Mouse (Mus musculus) liver (tissue): ENCODE measurements around the gene Dip2c.

Experiments
- DNase-seq: peaks from one replicate; pipeline ENCODE4 v3.0.0-alpha.2; 2020; ENCODE audit warnings: mixed read lengths

The Dip2c gene

GRCm38 (mm10) chr13:9426779-9427178 is 150.5 kb downstream of the Dip2c start:
- DNase-seq: no peak

DNA sequence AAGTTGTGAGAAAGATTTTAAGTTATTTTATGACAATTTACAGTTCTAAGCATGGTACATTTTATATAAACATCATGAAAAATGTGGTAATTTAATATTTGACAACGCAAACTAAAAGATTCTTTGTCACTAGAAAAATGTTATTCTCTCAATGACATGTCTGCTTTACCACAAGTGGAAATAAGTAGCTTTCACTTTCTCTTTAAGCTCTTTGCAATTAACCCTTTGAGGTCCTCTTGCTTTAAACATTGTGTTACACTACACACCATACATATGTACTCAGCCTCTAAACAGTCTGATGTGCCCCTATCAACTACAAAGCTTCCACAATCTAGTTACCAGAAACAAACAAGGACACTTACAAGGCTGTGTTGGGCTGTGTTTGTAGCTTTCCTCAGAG is 153.6 kb downstream of the Dip2c start:
- DNase-seq: no peak

DNA sequence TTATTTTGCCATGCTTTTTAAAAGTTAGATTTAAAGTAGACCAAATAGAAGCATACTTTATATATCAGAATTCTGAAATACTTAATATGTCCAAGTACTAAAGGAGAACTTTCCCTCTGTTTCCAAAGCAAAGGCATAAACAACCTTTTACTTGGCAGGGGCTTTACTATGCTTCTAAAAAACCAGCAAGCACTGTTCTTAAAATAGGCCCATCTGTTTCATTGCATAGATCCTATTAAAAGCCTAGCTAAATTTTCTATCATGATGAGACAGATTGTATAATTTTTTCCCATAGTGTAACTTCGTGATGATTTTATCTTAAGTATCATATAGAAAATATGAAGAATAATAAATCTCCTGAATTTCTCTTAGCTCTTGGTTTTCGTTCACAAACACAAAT is 154.4 kb downstream of the Dip2c start:
- no peak for DNase-seq

DNA sequence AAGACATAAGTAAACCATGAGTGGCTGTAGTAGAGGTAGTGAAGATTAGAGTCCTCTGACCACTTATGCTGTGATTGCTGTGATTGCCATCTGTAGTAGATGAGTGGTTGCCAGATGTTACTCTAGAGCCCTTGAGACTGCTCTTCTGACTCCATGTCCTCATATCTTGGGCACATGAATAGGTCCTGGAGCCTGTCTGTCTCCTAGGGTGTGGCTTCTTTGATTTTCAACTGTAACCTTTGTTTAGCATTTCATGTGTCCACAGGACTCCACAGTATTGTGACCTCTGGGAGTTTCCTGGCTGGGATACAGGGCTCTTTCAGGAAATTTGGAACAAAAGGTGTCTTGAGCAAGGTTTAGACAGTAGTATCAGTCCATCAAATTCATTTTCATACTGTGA is 155.1 kb downstream of the Dip2c start:
- no peak for DNase-seq

DNA sequence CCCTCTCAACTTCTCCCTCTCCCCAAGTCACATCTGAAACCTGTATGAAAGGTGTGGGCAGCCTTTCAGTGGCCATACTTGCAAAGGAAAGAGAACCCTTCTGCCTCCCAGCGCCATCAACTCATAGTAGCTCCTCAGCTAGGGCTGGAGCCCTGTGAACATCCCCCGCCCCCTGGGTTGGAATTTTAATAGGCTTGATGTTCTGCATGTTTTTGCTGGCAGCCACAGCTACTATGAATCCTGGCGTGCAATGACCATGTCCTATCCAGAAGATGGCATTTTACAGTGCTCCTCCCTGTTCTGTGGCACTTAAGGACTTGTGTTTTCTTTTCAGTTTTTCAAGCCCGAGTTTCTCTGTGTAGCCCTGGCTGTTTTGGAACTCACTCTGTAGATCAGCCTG is 166.7 kb downstream of the Dip2c start:
- no peak for DNase-seq

GRCm38 (mm10) chr13:9445533-9446294 is 169.4 kb downstream of the Dip2c start:
- no peak for DNase-seq

GRCm38 (mm10) chr13:9446448-9447115 is 170.3 kb downstream of the Dip2c start:
- DNase-seq: no peak

- DNase-seq: no peak
Measured at GRCm38 (mm10) chr13:9450276-9450675, 173.9 kb downstream of the Dip2c start.

DNA sequence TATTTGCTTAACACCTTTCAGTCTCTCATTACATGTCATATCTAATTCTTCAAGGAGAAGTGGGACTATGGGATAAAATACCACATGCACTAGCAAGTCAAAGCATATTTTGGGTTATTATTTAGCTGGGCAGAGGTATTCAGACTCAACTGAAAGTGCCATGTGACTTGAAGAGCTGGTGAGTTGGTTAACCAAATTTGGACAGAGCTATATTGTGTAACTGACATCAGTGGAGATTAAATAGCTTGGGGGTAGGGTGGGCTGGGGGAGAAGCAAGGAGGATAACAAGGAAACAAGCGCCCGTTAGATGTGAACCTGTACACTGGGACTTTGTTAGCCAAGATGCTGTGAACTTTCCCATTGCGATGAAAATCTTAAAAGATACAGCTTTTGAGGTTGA is 175.6 kb downstream of the Dip2c start:
- no peak for DNase-seq

DNA sequence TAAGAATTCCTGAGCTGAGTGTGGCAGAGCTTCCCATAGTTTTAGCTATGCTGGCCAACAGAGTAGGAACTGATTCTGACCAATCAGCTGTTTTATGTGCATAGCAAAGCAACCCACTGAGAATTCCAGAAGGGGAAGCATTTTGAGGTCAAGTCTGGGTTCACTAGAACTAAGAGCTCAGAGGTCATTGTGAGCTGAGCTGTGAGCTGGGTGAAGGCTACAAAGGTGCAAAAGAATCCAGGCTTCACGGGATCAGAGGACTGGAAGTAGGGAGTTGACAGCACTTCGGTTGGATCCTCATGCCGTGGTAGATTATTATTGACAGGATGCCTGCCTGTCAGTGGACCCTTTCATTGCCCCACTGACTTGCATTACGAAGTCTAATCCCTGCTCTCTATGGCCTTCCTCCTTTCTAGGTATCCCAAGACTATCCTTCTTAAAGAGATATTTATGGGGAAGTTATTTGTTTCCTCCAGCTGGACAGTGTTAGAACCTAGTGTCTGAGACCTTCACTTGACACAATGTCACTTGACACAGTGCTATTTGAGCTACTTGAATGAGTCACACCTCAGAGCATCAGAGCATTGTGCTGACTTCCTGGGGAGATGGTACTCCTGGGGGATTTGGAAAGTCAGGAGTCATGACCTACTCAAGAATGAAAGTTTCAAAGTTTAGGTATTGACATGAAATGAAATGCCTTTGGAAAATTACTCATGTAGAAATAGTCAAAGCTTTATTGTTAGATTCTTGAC is 178.3 kb downstream of the Dip2c start:
- DNase-seq: no peak

DNA sequence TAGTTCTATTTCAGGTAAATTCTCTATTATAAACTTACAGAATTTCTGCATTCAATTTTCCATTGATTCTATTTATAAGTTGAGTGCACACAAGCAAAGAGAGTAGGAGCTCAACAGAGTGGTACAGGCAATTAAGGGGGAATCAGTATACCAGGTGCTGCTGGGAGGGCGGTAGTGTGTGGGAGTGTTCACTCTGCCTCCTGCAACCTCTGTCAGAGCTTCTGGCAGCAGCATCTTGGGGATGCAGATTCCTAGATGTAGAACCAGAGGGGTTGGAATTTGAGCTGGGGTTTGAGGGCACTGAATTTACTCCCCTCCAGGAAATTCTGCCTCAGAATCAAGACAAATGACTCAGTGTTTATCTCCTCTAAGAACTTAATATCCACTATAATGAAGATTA is 179.7 kb downstream of the Dip2c start:
- DNase-seq: no peak

GRCm38 (mm10) chr13:9457420-9458308 is 181.3 kb downstream of the Dip2c start:
- no peak for DNase-seq

DNA sequence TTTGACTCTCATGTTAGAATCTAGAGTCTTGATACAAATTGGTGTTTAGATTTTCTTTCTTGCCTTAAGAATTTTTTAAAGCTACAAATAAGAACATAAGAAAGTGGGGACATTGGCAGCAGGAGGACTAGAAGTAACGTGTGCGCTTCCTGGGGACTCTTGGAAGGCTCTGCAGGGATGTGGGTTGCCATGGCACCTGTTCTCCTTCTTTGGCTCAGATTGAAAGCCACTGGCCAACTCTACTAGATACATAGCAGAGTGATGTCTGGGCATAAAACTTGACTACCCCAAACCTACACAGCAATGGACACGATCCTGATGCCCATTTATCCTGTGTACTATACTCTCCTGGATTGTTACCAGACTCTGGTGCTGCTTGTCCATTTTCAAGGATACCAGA is 188.1 kb downstream of the Dip2c start:
- no peak for DNase-seq

GRCm38 (mm10) chr13:9467216-9467615 is 190.9 kb downstream of the Dip2c start:
- DNase-seq: peak; percentile 33

- DNase-seq: no peak
Measured at GRCm38 (mm10) chr13:9473383-9473782, 197.1 kb downstream of the Dip2c start.

- DNase-seq: no peak
Measured at GRCm38 (mm10) chr13:9481722-9482121, 205.4 kb downstream of the Dip2c start.

GRCm38 (mm10) chr13:9489696-9490095 is 213.4 kb downstream of the Dip2c start:
- DNase-seq: no peak

- DNase-seq: peak; percentile 13
Measured at GRCm38 (mm10) chr13:9494726-9495125, 218.4 kb downstream of the Dip2c start.

DNA sequence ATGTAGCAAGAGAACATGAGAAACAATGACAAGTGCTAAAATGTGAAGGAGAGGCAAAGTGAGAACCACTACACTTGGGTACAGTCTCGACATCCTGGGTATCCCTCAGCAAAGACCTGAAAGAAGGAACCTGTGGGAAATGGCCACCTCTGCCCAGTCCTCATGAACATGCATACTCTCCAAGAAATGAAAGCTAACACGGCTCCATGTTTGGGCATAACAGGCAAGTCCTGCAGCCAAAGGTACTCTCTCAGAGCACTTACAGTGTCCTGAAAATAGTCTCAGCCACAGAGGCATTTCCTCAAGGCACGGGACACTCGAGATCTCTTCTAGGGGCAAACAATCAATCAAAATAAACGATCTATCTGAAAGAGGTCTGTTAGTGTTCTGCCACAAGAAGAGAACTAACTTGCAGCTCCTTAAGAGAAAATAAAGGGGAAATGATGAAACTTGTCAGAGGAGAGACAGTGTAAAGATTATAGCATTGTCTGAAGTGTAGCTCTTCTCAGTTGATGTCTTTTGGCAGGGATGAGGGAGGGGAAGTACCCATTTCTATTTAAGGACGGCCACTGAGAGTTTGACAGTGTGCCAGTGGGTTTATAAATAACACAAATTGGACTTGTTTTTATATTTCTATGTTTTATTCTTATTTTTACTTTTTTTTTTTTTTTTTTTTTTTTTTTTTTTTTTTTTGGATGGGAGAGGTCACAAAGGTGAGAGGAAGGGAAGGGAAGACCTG is 228.0 kb downstream of the Dip2c start:
- no peak for DNase-seq

GRCm38 (mm10) chr13:9538556-9538955 is 262.2 kb downstream of the Dip2c start:
- no peak for DNase-seq

DNA sequence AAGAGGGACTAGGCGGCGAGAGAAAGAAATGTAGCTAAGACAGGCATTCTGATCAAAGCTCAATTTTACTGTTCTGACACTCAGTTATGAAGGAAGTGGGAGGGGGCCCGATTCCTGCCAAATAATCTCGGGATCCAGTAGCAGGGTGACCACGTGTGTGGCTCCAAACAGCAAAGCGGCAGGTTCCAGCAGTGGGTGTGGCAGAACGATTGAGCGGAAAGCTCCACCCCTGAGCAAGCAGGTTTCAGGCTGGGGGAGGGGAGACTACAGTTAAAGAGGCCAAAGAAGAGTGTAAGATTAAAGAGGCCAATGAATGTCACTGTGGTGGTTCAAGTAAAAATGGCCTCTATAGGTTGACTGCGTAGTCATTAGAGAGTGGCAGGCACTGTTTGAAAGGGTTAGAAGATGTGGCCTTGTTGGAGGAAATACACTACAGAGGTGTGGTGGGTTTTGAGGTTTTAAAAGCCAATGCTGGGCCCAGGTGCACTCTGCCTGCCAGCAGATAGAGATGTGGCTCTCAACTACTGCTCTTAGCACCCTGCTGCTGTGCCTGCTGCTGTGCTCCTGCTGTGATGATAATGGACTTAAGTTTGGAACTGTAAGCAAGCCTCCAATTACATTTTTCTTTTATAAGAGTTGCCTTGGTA is 271.5 kb downstream of the Dip2c start:
- DNase-seq: peak; percentile 18

- DNase-seq: no peak
Measured at GRCm38 (mm10) chr13:9562099-9562498, 285.8 kb downstream of the Dip2c start.
